Comparison of ENCODE assay signal across 22 mouse cellular contexts in genomic region chr2:60865869-60866268, GRCm38 (mm10).
A peak's percentile ranks its signal among the peaks of the same experiment; 100 is the strongest.
DNase-seq lines count a peak whose midpoint lies in the region; ATAC-seq lines count a peak whose summit lies in the region.
"Had no signal": no experiment of that assay in that cellular context is flagged by ENCODE, and none has a peak within 500 bp of the region (broad histone marks: within the 10 kb centered on the region; RNA-seq: fewer than 3 reads in every experiment).

No protein-coding gene starts in this region.

- H3K27me3 ChIP-seq in midbrain, embryonic 11.5 days (ENCODE audit: control insufficient read depth, insufficient read depth, low read length) = no peaks in the 10 kb centered on the region
- no peaks in the 10 kb centered on the region for H3K27me3 ChIP-seq in midbrain, embryonic 13.5 days
- H3K27me3 ChIP-seq in splenic B cell, adult 2 months (ENCODE audit: control insufficient read depth, insufficient read depth, low read length, poor library complexity, severe bottlenecking) = no peaks in the 10 kb centered on the region
- H3K27me3 ChIP-seq: embryonic facial prominence, embryonic 12.5 days; forebrain, embryonic 15.5 days had no signal

- 79% methylated on average over 1 of the region's 1 CpGs for WGBS in midbrain, embryonic 11.5 days
- 88% methylated on average over 1 of the region's 1 CpGs for WGBS in midbrain, embryonic 13.5 days

- intact Hi-C loops in gastrocnemius, postnatal 14 days (cut with DNase I; ENCODE audit: low total_unique reads) = no loop called here

- no peak overlapping the region for H3K4me2 ChIP-seq in midbrain, embryonic 11.5 days
- H3K4me2 ChIP-seq in midbrain, embryonic 13.5 days (replicated peaks) = no peak overlapping the region
- H3K4me2 ChIP-seq: embryonic facial prominence, embryonic 12.5 days; forebrain, embryonic 13.5 days; forebrain, embryonic 15.5 days had no signal

- DNase-seq in CD4-positive, CD25-positive, alpha-beta regulatory T cell, adult 2 months (ENCODE audit: low read depth, low spot score) = peak; percentile 45
- peak; percentile 64 for DNase-seq in midbrain, embryonic 11.5 days (ENCODE audit: low spot score, missing footprints)
- peak; percentile 59 for DNase-seq in induced T-regulatory cell, adult 2 months (ENCODE audit: low read depth)
- DNase-seq in splenic B cell, adult 2 months (ENCODE audit: low read depth, low spot score) = peak; percentile 16
- no peak for DNase-seq in gastrocnemius, postnatal 14 days
- no peak for DNase-seq in cerebellum, adult 9-10 months
- DNase-seq: adrenal gland, adult 2 months; adrenal gland, postnatal 10 days; adrenal gland, postnatal 25 days; B cell, adult 2 months; cerebellum, adult 11 months; cerebellum, adult 18-20 months; cerebellum, adult 8-10 months; cerebellum, postnatal 10 days; cerebellum, postnatal 25 days; forebrain, postnatal 0 days had no signal

- H3K9ac ChIP-seq in midbrain, embryonic 11.5 days (ENCODE audit: low read length) = no peak overlapping the region
- no peak overlapping the region for H3K9ac ChIP-seq in midbrain, embryonic 13.5 days (replicated peaks)
- H3K9ac ChIP-seq: embryonic facial prominence, embryonic 12.5 days; forebrain, embryonic 13.5 days; forebrain, embryonic 15.5 days; forebrain, postnatal 0 days had no signal

- no peaks in the 10 kb centered on the region for H3K9me3 ChIP-seq in midbrain, embryonic 11.5 days (ENCODE audit: control insufficient read depth, low read length)
- H3K9me3 ChIP-seq in midbrain, embryonic 13.5 days = no peaks in the 10 kb centered on the region; the same call in 1 of the 2 replicates
- H3K9me3 ChIP-seq: embryonic facial prominence, embryonic 10.5 days; embryonic facial prominence, embryonic 12.5 days; forebrain, embryonic 13.5 days; forebrain, embryonic 15.5 days had no signal

- no peak for ATAC-seq in CD4-positive, CD25-positive, alpha-beta regulatory T cell, adult 4 months
- no peak for ATAC-seq in midbrain, embryonic 11.5 days (ENCODE audit: low FRiP score)
- no peak for ATAC-seq in midbrain, embryonic 13.5 days
- ATAC-seq: forebrain, embryonic 13.5 days; forebrain, embryonic 15.5 days; forebrain, postnatal 0 days had no signal

- no peak overlapping the region for H3K27ac ChIP-seq in midbrain, embryonic 11.5 days (ENCODE audit: low read depth, low read length)
- H3K27ac ChIP-seq in midbrain, embryonic 13.5 days = no peak overlapping the region
- H3K27ac ChIP-seq: embryonic facial prominence, embryonic 10.5 days; embryonic facial prominence, embryonic 12.5 days; forebrain, embryonic 13.5 days; forebrain, embryonic 15.5 days had no signal

- no peak overlapping the region for H3K4me3 ChIP-seq in midbrain, embryonic 11.5 days (ENCODE audit: low read depth, low read length)
- no peak overlapping the region for H3K4me3 ChIP-seq in midbrain, embryonic 13.5 days (replicated peaks)
- H3K4me3 ChIP-seq: embryonic facial prominence, embryonic 10.5 days; embryonic facial prominence, embryonic 12.5 days; forebrain, embryonic 13.5 days; forebrain, embryonic 15.5 days had no signal

- H3K36me3 ChIP-seq in midbrain, embryonic 11.5 days (ENCODE audit: control insufficient read depth, insufficient read depth, low read length) = no peaks in the 10 kb centered on the region
- H3K36me3 ChIP-seq in midbrain, embryonic 13.5 days = no peaks in the 10 kb centered on the region
- no peaks in the 10 kb centered on the region for H3K36me3 ChIP-seq in splenic B cell, adult 2 months (ENCODE audit: control insufficient read depth, insufficient read depth, low read length, poor library complexity, severe bottlenecking)
- H3K36me3 ChIP-seq: forebrain, embryonic 15.5 days had no signal

- H3K4me1 ChIP-seq in midbrain, embryonic 11.5 days (ENCODE audit: control insufficient read depth, insufficient read depth, low read length) = peaks cover under 1% of the 10 kb centered on the region; the same call in 1 of the 2 replicates
- H3K4me1 ChIP-seq in midbrain, embryonic 13.5 days (replicated peaks) = no peaks in the 10 kb centered on the region
- H3K4me1 ChIP-seq: forebrain, embryonic 13.5 days; forebrain, embryonic 15.5 days had no signal

Comparison
In these comparisons a context has a peak if more than half of its experiments do, and no peak if none do; other contexts are left out.
1. DNase-seq: peak in CD4-positive, CD25-positive, alpha-beta regulatory T cell, adult 2 months (single experiment), midbrain, embryonic 11.5 days (single experiment), induced T-regulatory cell, adult 2 months (single experiment) and splenic B cell, adult 2 months (single experiment); none in gastrocnemius, postnatal 14 days (single experiment) and cerebellum, adult 9-10 months (single experiment).